Mouse (Mus musculus) CD4-positive, CD25-positive, alpha-beta regulatory T cell, adult 2 months (primary cell): ENCODE measurements at regions not wholly inside any gene's neighbourhood (a gene's known extent, or its start where the extent isn't known, plus 50 kb on each side); places are given as distances from the start of the nearest gene placed in this dataset.
"Not testable (repeated sequence)": the region's sequence is repeated elsewhere in the genome, so short reads cannot be mapped to it uniquely, and the experiment has no call there.

ENCODE experiments used
- DNase-seq: peaks from one replicate; pipeline ENCODE4 v3.0.0-alpha.2; 2012; ENCODE audit warnings: low read depth, low spot score

GRCm38 (mm10) chr7:60492028-60492995 lies 352.3 kb upstream of the Snrpn start:
- DNase-seq = peak; percentile 1

- DNase-seq = not testable (repeated sequence)
Measured at GRCm38 (mm10) chr7:60487839-60488454, 347.9 kb upstream of the Snrpn start.

GRCm38 (mm10) chr7:60450074-60450603 lies 310.1 kb upstream of the Snrpn start:
- DNase-seq = not testable (repeated sequence)

DNA sequence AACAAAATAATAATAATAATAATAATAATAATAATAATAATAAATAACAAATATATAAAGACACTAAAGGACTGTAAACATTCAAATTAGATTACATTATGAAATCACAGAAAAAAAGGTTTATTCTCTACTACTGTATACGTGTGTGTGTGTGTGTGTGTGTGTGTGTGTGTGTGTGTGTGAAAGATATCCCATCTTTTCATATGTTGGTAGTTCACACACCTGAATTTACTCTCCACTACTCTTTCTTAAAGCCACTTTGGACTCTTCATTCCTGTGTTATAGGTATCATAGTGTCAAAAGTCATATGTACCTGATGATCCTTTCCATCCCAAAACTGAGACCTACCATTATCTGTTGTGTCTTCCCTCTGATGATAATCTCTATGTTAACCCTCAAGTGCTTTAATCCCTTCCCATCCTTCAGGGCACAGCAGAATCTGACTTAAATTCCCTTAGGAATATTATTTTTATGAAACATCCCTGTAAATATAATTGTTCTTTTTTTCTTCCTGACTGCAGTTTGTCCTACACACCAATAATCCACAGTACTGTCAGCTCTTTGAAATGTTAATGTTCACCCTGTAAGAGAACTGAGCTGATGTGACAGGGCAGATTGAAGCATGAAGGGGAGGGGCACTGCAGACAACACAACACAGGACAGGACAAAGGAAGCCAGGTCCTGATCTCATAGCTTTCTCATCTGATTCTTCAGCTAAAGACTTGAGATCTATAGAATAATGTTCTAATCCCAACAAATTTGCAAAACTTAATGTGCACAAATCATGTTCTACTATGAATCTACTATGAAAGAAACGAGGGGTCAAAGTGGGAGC lies 309.4 kb upstream of the Snrpn start:
- not testable (repeated sequence) for DNase-seq

GRCm38 (mm10) chr7:60438781-60439180 lies 298.8 kb upstream of the Snrpn start:
- DNase-seq = no peak

DNA sequence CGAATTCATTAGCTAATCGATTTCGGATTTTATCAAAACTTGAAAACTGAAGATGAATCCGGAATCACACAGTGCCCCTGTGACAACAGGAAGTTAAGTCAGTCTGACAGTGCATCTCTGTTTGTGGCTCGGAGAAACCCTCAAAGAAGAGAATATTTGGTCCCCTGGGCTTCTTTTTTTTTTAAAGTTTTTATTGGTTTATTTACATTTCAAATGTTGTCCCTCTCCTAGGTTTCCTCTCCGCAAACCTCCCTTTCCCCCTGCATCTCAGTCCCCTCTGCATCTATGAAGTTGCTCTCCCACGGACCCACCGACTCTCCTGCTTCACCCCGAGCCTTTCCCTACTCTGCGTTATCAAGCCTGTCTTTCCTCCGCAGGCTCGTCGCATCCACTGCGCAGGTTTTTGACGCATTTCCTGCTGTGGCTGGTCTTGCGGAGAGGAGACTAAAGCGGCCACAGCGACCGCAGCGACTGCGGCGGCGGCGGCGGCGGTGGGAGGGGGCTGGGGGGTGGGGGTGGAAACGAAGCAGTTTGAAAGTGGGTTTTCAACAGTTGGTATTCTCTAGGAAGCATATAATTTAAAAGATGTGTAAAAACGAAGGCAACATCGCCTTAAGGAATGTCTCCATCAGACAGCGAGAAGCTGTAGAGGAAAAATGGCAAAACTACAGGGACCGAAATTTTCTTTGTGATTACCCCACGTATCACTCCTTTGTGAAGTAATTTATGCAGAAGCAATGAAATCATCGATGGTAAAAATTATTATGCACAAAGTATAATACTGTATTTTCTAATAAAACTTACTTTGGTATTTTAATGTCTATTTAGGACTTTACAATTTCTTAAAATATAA lies 251.2 kb upstream of the Snrpn start:
- peak; percentile 3 for DNase-seq

DNA sequence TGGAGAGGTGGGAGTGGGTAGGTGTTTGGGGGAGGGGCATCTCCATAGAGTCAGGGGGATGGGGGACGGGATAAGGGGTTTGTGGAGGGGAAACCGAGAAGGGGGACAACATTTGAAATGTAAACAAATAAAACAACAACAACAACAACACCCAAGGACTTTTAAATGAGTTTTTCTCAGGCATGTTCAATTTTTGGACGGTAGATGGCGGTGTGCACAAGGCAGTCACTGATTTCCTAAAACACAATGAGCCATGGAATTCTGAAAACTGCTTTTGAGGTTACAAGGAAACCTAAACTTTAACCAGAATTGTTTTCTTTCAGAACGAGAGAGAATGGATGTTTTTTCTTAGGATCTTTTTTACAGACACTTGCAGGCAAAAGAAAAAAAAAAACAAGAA lies 246.9 kb upstream of the Snrpn start:
- DNase-seq = not testable (repeated sequence)

DNA sequence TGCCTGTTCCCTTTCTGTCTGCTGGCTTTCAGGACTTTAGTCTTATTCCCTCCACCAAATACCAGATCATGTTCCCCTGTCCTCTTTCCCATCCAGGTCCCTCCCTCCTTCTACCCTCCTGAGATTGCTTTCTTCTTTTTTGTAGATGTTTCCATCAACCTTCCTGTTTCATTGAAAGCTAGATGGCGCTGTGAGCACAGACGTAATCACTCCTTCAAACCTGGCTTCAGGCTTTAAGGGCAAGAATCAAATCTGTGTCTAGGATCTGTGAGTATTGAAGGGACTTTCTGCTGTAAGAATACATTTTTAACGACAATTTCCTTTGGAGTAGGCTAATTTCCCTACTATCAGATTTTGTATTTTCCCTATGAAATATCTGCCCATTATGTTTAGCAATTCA lies 234.0 kb upstream of the Snrpn start:
- not testable (repeated sequence) for DNase-seq

GRCm38 (mm10) chr7:60352206-60352605 lies 212.2 kb upstream of the Snrpn start:
- not testable (repeated sequence) for DNase-seq
